Mouse (Mus musculus) liver, embryonic 14.5 days (tissue): Measurements from ENCODE around the gene Nfxl1.
"Not testable (repeated sequence)": the region's sequence is repeated elsewhere in the genome, so short reads cannot be mapped to it uniquely, and the experiment has no call there.

Source experiments
- CTCF ChIP-seq: IDR thresholded peaks from 2 replicates; pipeline ENCODE4 v1.5.1; 2016; ENCODE audit warnings: antibody characterized with exemption, low read depth, control low read depth
- EP300 ChIP-seq: IDR thresholded peaks from 2 replicates; pipeline ENCODE4 v1.6.1; 2016; ENCODE audit warnings: antibody characterized with exemption, low read depth

GRCm38 (mm10) chr5:72563183-72563582 lies 3.7 kb upstream of the Nfxl1 start:
- not testable (repeated sequence) for TF ChIP-seq CTCF, EP300
